Mouse (Mus musculus) cortical plate, adult 2 months (tissue): ENCODE measurements around the gene Cfap69.

Experiments
- CTCF ChIP-seq: fragments of 200-500 bp; IDR thresholded peaks from 2 replicates; pipeline ENCODE4 v1.5.1; 2011; ENCODE audit warnings: mild to moderate bottlenecking, control low read depth, low read length; ENCODE audit not compliant: insufficient read depth; ENCODE audit errors: extremely low read depth
- POLR2A ChIP-seq: fragments of 200-500 bp; IDR thresholded peaks from 2 replicates; pipeline ENCODE4 v1.6.1; 2011; ENCODE audit warnings: mild to moderate bottlenecking, low read length, control low read depth; ENCODE audit not compliant: insufficient read depth; ENCODE audit errors: extremely low read depth

- TF ChIP-seq CTCF (no peak), POLR2A (no peak)
Observed at GRCm38 (mm10) chr5:5688945-5689540, 25.0 kb upstream of the Cfap69 start.
